Mouse (Mus musculus): ENCODE measurements around the gene Msi2. TPM values are rescaled to one million over a fixed set of nuclear protein-coding genes. Genes with fewer than 3 reads are reported as not detected.

Gene Msi2
- polyA plus RNA-seq, 1 experiment from 2014 or later = 24.5 TPM

- Histone ChIP-seq H3K4me3 (replicated peaks; ENCODE audit: low read depth, low read length) (no peak overlapping the region), H3K27me3 (ENCODE audit: insufficient read depth, low read length) (no peaks in the 10 kb centered on the region), H3K4me1 (replicated peaks; ENCODE audit: insufficient read depth, low read length) (peaks cover 37% of the 10 kb centered on the region), H3K27ac (peak overlapping the region; percentile 70), H3K9ac (ENCODE audit: low read depth, low read length) (no peak overlapping the region), H3K36me3 (ENCODE audit: insufficient read depth, low read length) (0 out of 2 replicates have a peak, but pooled peaks cover 3% of the 10 kb centered on the region), H3K4me2 (ENCODE audit: low read length) (no peak overlapping the region), H3K9me3 (replicated peaks; ENCODE audit: low read length) (no peaks in the 10 kb centered on the region)
- 57% methylated on average over 12 of the region's 12 CpGs for WGBS
- ATAC-seq (replicated peaks; ENCODE audit: low FRiP score, low read depth) = no peak
- DNase-seq (ENCODE audit: low spot score) = no peak
- no peak for TF ChIP-seq CTCF (IDR thresholded peaks at IDR 0.05; ENCODE audit: low read depth)
Observed at GRCm38 (mm10) chr11:88516596-88517485, 201.5 kb downstream of the Msi2 start.

- DNase-seq (ENCODE audit: low spot score) (no peak), ATAC-seq (replicated peaks; ENCODE audit: low FRiP score, low read depth) (no peak)
- no peaks in the 10 kb centered on the region for H3K27me3 ChIP-seq (ENCODE audit: insufficient read depth, low read length)
- no peaks in the 10 kb centered on the region for H3K9me3 ChIP-seq (replicated peaks; ENCODE audit: low read length)
- H3K4me3 ChIP-seq (replicated peaks; ENCODE audit: low read depth, low read length) = no peak overlapping the region
- 0 out of 2 replicates have a peak, but pooled peaks cover 3% of the 10 kb centered on the region for H3K36me3 ChIP-seq (ENCODE audit: insufficient read depth, low read length)
- peak; percentile 36; the same call in 1 of the 2 replicates for TF ChIP-seq CTCF (IDR thresholded peaks at IDR 0.05; ENCODE audit: low read depth)
- H3K27ac ChIP-seq = peak overlapping the region; percentile 70
- H3K9ac ChIP-seq (ENCODE audit: low read depth, low read length) = no peak overlapping the region
- 56% methylated on average over 6 of the region's 6 CpGs for WGBS
- peaks cover 32% of the 10 kb centered on the region for H3K4me1 ChIP-seq (replicated peaks; ENCODE audit: insufficient read depth, low read length)
- H3K4me2 ChIP-seq (ENCODE audit: low read length) = no peak overlapping the region
Observed at GRCm38 (mm10) chr11:88515736-88516583, 202.4 kb downstream of the Msi2 start.

GRCm38 (mm10) chr11:88515267-88515666, 203.0 kb downstream of the Msi2 start:
- 90% methylated on average over 2 of the region's 2 CpGs for WGBS
- Histone ChIP-seq H3K9me3 (replicated peaks; ENCODE audit: low read length) (no peaks in the 10 kb centered on the region), H3K9ac (ENCODE audit: low read depth, low read length) (no peak overlapping the region), H3K27me3 (ENCODE audit: insufficient read depth, low read length) (no peaks in the 10 kb centered on the region), H3K4me3 (replicated peaks; ENCODE audit: low read depth, low read length) (no peak overlapping the region), H3K36me3 (ENCODE audit: insufficient read depth, low read length) (no peaks in the 10 kb centered on the region), H3K4me1 (replicated peaks; ENCODE audit: insufficient read depth, low read length) (peaks cover 32% of the 10 kb centered on the region), H3K4me2 (ENCODE audit: low read length) (no peak overlapping the region), H3K27ac (no peak overlapping the region)
- no peak for TF ChIP-seq CTCF (IDR thresholded peaks at IDR 0.05; ENCODE audit: low read depth)
- no peak for DNase-seq (ENCODE audit: low spot score)
- ATAC-seq (replicated peaks; ENCODE audit: low FRiP score, low read depth) = no peak

- WGBS = 73% methylated on average over 12 of the region's 12 CpGs
- H3K4me2 ChIP-seq (ENCODE audit: low read length) = no peak overlapping the region
Observed at GRCm38 (mm10) chr11:88514151-88514926, 204.0 kb downstream of the Msi2 start.

GRCm38 (mm10) chr11:88512580-88512979, 205.7 kb downstream of the Msi2 start:
- no peak; the same call in 1 of the 2 replicates for ATAC-seq (replicated peaks; ENCODE audit: low FRiP score, low read depth)
- Histone ChIP-seq H3K4me3 (replicated peaks; ENCODE audit: low read depth, low read length) (no peak overlapping the region), H3K27ac (no peak overlapping the region)

More at GRCm38 (mm10) chr11:88514151-88514926, 204.0 kb downstream of the Msi2 start:
- H3K4me3 ChIP-seq (replicated peaks; ENCODE audit: low read depth, low read length) = no peak overlapping the region
- H3K27me3 ChIP-seq (ENCODE audit: insufficient read depth, low read length) = no peaks in the 10 kb centered on the region
- H3K9ac ChIP-seq (ENCODE audit: low read depth, low read length) = no peak overlapping the region
- ATAC-seq (replicated peaks; ENCODE audit: low FRiP score, low read depth) = no peak
- no peaks in the 10 kb centered on the region for H3K9me3 ChIP-seq (replicated peaks; ENCODE audit: low read length)
- H3K4me1 ChIP-seq (replicated peaks; ENCODE audit: insufficient read depth, low read length) = peaks cover 32% of the 10 kb centered on the region
- TF ChIP-seq CTCF (IDR thresholded peaks at IDR 0.05; ENCODE audit: low read depth) = no peak
- peak overlapping the region; percentile 20; the same call in 1 of the 2 replicates for H3K27ac ChIP-seq
- no peaks in the 10 kb centered on the region for H3K36me3 ChIP-seq (ENCODE audit: insufficient read depth, low read length)
- DNase-seq (ENCODE audit: low spot score) = no peak

More at GRCm38 (mm10) chr11:88512580-88512979, 205.7 kb downstream of the Msi2 start:
- Histone ChIP-seq H3K4me2 (ENCODE audit: low read length) (no peak overlapping the region), H3K4me1 (replicated peaks; ENCODE audit: insufficient read depth, low read length) (peaks cover 31% of the 10 kb centered on the region), H3K9me3 (replicated peaks; ENCODE audit: low read length) (no peaks in the 10 kb centered on the region), H3K36me3 (ENCODE audit: insufficient read depth, low read length) (no peaks in the 10 kb centered on the region), H3K9ac (ENCODE audit: low read depth, low read length) (no peak overlapping the region), H3K27me3 (ENCODE audit: insufficient read depth, low read length) (no peaks in the 10 kb centered on the region)
- DNase-seq (ENCODE audit: low spot score) = peak; percentile 83
- 30% methylated on average over 4 of the region's 4 CpGs for WGBS
- TF ChIP-seq CTCF (IDR thresholded peaks at IDR 0.05; ENCODE audit: low read depth) = peak; percentile 73

Data from kidney, postnatal 0 days (tissue).